Mouse (Mus musculus) liver, embryonic 14.5 days (tissue): ENCODE data around the gene Cacna1c.
A peak's percentile ranks its signal among the peaks of the same experiment; 100 is the strongest.

ENCODE experiments used
- CTCF ChIP-seq: IDR thresholded peaks from 2 replicates; pipeline ENCODE4 v1.5.1; 2016; ENCODE audit warnings: antibody characterized with exemption, low read depth, control low read depth
- EP300 ChIP-seq: IDR thresholded peaks from 2 replicates; pipeline ENCODE4 v1.6.1; 2016; ENCODE audit warnings: antibody characterized with exemption, low read depth

GRCm38 (mm10) chr6:118845829-118846228 lies 350.4 kb downstream of the Cacna1c start:
- TF ChIP-seq CTCF = peak; percentile 17; the same call in 1 of the 2 replicates
- TF ChIP-seq EP300 = no peak
